Mouse (Mus musculus) small intestine, adult 2 months (tissue): ENCODE measurements around the gene Nedd9.

Source experiments
- CTCF ChIP-seq: fragments of 200-500 bp; IDR thresholded peaks from 2 replicates; pipeline ENCODE4 v1.5.1; 2012; ENCODE audit warnings: low read depth, mild to moderate bottlenecking, control low read depth, inconsistent platforms, low read length, moderate library complexity, mixed read lengths; ENCODE audit not compliant: insufficient replicate concordance, insufficient read length; ENCODE audit errors: extremely low read depth
- POLR2A ChIP-seq: fragments of 200-500 bp; IDR thresholded peaks from 2 replicates; pipeline ENCODE4 v1.6.1; 2012; ENCODE audit warnings: low read depth, mild to moderate bottlenecking, control low read depth, inconsistent platforms, low read length, moderate library complexity

DNA sequence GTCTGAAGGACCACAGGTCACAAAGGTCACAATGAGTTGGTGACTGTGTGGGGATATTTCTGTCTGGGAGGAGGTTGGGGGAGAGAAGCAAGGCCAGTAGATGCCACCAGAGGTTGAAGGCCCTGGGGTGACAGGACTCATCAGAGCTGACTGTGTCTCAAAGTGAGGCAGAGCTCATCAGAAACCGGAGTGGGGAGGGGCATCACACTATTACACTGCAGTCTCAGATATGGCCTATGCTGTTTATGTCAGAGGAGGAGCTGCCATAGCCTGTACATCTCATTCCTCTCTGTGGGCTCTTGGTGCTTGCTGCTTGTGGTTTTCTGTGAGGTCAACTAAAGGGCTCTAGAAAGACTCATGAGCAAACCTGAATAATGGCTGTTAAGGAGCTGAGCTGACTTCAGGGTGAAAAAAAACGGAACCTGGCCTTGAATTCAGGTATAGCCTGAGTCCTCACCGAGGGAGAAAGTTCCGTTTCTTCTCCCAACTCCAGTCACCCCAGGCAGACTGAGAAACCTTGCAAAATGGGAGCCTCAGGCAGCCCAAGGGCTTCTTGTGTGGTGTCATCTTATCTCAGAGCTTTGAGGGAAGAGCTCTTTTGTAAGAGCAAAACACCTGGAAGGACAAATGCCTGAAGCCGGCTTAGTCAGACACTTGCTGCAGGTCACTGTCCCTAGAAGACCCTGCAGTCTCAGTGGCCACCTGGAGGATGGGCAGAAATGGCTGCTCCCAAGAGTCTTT lies 105.2 kb downstream of the Nedd9 start:
- TF ChIP-seq CTCF, result no peak
- no peak for TF ChIP-seq POLR2A
